Mouse (Mus musculus) small intestine, adult 2 months (tissue): Measurements from ENCODE around the gene Cfap54. TPM values are rescaled to one million over a fixed set of nuclear protein-coding genes. Genes with fewer than 3 reads are reported as not detected.

Experiments used
- H3K27ac ChIP-seq: fragments of 200-500 bp; 2 replicates; pipeline ENCODE4 v1.5.1; 2012; ENCODE audit warnings: low read depth, low read length, control low read depth, inconsistent platforms; ENCODE audit not compliant: insufficient read depth
- H3K27me3 ChIP-seq: fragments of 200-500 bp; 2 replicates; pipeline ENCODE4 v1.6.1; 2012; ENCODE audit warnings: mild to moderate bottlenecking, moderate library complexity, low read length, inconsistent platforms; ENCODE audit not compliant: control insufficient read depth, insufficient read depth
- H3K36me3 ChIP-seq: fragments of 200-500 bp; 2 replicates; pipeline ENCODE4 v1.6.1; 2012; ENCODE audit warnings: mild to moderate bottlenecking, low read length, control low read depth, inconsistent platforms; ENCODE audit not compliant: control insufficient read depth, insufficient read depth
- H3K4me1 ChIP-seq: fragments of 200-500 bp; 2 replicates; pipeline ENCODE4 v1.6.1; 2012; ENCODE audit warnings: low read length, inconsistent platforms, mixed read lengths; ENCODE audit not compliant: control insufficient read depth, insufficient read depth, insufficient read length
- H3K4me3 ChIP-seq: fragments of 200-500 bp; 2 replicates; pipeline ENCODE4 v1.5.1; 2012; ENCODE audit warnings: low read depth, mild to moderate bottlenecking, control low read depth, inconsistent platforms, low read length, moderate library complexity
- CTCF ChIP-seq: fragments of 200-500 bp; IDR thresholded peaks from 2 replicates; pipeline ENCODE4 v1.5.1; 2012; ENCODE audit warnings: low read depth, mild to moderate bottlenecking, control low read depth, inconsistent platforms, low read length, moderate library complexity, mixed read lengths; ENCODE audit not compliant: insufficient replicate concordance, insufficient read length; ENCODE audit errors: extremely low read depth
- POLR2A ChIP-seq: fragments of 200-500 bp; IDR thresholded peaks from 2 replicates; pipeline ENCODE4 v1.6.1; 2012; ENCODE audit warnings: low read depth, mild to moderate bottlenecking, control low read depth, inconsistent platforms, low read length, moderate library complexity
- WGBS: fragments of 180-500 bp; shearing (Covaris S2); methylation state at CpG from one replicate; pipeline ENCODE4 v1.1.7; 2018; 5-methylcytosine and 5-hydroxymethylcytosine counted together
- polyA plus RNA-seq: library from polyadenylated mRNA; depleted of rRNA; stranded (reverse); fragments of >200 nt; gene quantifications from 2 replicates; pipeline ENCODE4 v1.2.3, GENCODE M21; 2012

Gene Cfap54
- polyA plus RNA-seq, 1 experiment, result 0.13 TPM

DNA sequence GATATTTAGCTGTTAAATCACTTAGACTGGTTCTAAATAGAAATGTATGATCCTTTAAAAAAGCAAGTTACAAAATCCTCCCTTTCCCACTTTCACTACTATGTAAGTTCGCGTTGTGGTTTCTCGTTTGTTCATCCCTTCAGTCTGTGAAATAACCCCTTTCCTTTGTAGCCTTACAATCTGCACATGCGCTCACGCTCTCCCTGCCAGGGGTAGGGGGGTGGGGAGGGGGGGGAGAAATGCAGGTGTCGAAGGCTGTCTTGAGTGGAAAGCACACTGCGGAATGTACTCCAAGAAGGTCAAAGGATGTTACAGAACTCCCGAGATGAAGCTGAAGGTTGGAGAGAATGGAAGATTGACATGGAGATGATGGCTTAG, 2.5 kb upstream of the Cfap54 start:
- no peak overlapping the region for H3K4me3 ChIP-seq
- WGBS, result 70% methylated on average over 8 of the region's 8 CpGs
- TF ChIP-seq CTCF (no peak), POLR2A (no peak)
- H3K4me1 ChIP-seq, result peaks cover 4% of the 10 kb centered on the region; the same call in 1 of the 2 replicates
- no peaks in the 10 kb centered on the region for H3K36me3 ChIP-seq
- no peak overlapping the region for H3K27ac ChIP-seq
- no peaks in the 10 kb centered on the region for H3K27me3 ChIP-seq

- H3K27me3 ChIP-seq, result no peaks in the 10 kb centered on the region
- 16% methylated on average over 17 of the region's 17 CpGs for WGBS
Observed at GRCm38 (mm10) chr10:93083198-93083962, 2.0 kb upstream of the Cfap54 start.

DNA sequence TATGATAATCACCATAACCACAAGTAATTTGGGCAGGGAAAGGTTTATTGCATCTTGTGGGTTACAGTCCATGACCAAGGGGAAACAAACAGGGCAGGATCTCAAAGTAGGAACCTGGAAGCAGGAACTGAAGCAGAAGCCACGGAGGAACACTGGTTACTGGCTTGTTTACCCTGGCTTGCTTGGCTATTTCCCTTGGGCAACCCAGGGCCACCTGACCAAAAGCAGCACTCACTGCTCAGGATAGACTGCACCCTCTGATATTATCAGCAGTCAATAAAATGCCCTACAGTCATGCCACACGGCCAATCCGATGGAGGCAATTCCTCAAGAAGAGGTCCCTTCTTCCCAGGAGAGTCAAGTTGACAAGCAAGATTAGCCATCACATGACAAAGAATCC, 1.9 kb downstream of the Cfap54 start:
- TF ChIP-seq POLR2A, result no peak
- no peak for TF ChIP-seq CTCF
- Histone ChIP-seq H3K4me3 (no peak overlapping the region), H3K36me3 (no peaks in the 10 kb centered on the region), H3K27ac (no peak overlapping the region), H3K4me1 (peaks cover 6% of the 10 kb centered on the region; the same call in 1 of the 2 replicates), H3K27me3 (no peaks in the 10 kb centered on the region)
- 61% methylated on average over 3 of the region's 3 CpGs for WGBS

More at GRCm38 (mm10) chr10:93083198-93083962, 2.0 kb upstream of the Cfap54 start:
- no peak overlapping the region for H3K27ac ChIP-seq
- H3K36me3 ChIP-seq, result no peaks in the 10 kb centered on the region
- H3K4me3 ChIP-seq, result no peak overlapping the region
- TF ChIP-seq POLR2A (no peak), CTCF (no peak)
- peaks cover 4% of the 10 kb centered on the region; the same call in 1 of the 2 replicates for H3K4me1 ChIP-seq

- H3K27ac ChIP-seq, result no peak overlapping the region
- H3K36me3 ChIP-seq, result no peaks in the 10 kb centered on the region
- TF ChIP-seq POLR2A (no peak), CTCF (no peak)
- no peak overlapping the region for H3K4me3 ChIP-seq
- no peaks in the 10 kb centered on the region for H3K27me3 ChIP-seq
- 62% methylated on average over 11 of the region's 11 CpGs for WGBS
- peaks cover 6% of the 10 kb centered on the region; the same call in 1 of the 2 replicates for H3K4me1 ChIP-seq
Observed at GRCm38 (mm10) chr10:93077935-93078479, 3.4 kb downstream of the Cfap54 start.

GRCm38 (mm10) chr10:93076376-93076775, 5.0 kb downstream of the Cfap54 start:
- Histone ChIP-seq H3K36me3 (no peaks in the 10 kb centered on the region), H3K4me1 (peaks cover 5% of the 10 kb centered on the region; the same call in 1 of the 2 replicates), H3K27ac (no peak overlapping the region), H3K27me3 (no peaks in the 10 kb centered on the region), H3K4me3 (no peak overlapping the region)
- TF ChIP-seq CTCF (no peak), POLR2A (no peak)
- 89% methylated on average over 9 of the region's 9 CpGs for WGBS

DNA sequence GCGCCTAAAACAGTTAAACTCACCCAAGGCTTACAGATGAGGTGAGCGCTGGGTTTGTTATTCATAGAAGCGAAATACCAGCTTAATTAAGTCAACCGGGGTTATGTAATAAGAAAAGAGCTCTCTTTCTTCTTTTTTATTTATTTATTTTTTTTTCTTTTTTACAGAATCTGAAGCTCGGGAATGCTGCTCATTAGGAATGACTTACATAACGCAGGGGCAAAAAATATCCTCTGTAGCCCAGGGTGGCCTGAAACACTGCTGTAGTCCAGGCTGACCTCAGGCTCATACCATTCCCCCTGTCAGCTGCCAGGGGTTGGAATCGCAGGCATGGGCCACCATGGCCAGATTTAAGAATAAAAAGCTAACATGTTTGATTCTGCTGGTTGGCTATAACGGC, 5.6 kb downstream of the Cfap54 start:
- Histone ChIP-seq H3K4me3 (no peak overlapping the region), H3K27ac (no peak overlapping the region), H3K27me3 (no peaks in the 10 kb centered on the region), H3K4me1 (0 out of 2 replicates have a peak, but pooled peaks cover 2% of the 10 kb centered on the region), H3K36me3 (no peaks in the 10 kb centered on the region)
- 73% methylated on average over 8 of the region's 8 CpGs for whole genome bisulfite sequencing
- TF ChIP-seq CTCF (no peak), POLR2A (no peak)

- Histone ChIP-seq H3K27ac (no peak overlapping the region), H3K36me3 (no peaks in the 10 kb centered on the region), H3K4me3 (no peak overlapping the region), H3K4me1 (peaks cover 7% of the 10 kb centered on the region; the same call in 1 of the 2 replicates), H3K27me3 (no peaks in the 10 kb centered on the region)
- WGBS, result 47% methylated on average over 2 of the region's 2 CpGs
- TF ChIP-seq POLR2A, result no peak
- TF ChIP-seq CTCF, result no peak
Observed at GRCm38 (mm10) chr10:93072769-93073168, 8.6 kb downstream of the Cfap54 start.
